Mouse (Mus musculus) heart, postnatal 0 days (tissue): ENCODE results near the gene Edar. TPM values are rescaled to one million over a fixed set of nuclear protein-coding genes. Genes with fewer than 3 reads are reported as not detected.

Experiments
- ATAC-seq: fragments of 200-750 bp; cut with Nextera tagmentation; 2 replicates; pipeline ENCODE4 v1.8.0; 2017; ENCODE audit warnings: low read depth, moderate number of reproducible peaks, moderate library complexity; ENCODE audit not compliant: insufficient read depth
- DNase-seq: peaks from one replicate; pipeline ENCODE4 v3.0.0-alpha.2; 2016; ENCODE audit warnings: low spot score
- H3K27ac ChIP-seq: fragments of 300-500 bp; sonication (generic); 2 replicates; pipeline ENCODE4 v1.5.1; 2014; ENCODE audit warnings: low read depth, mild to moderate bottlenecking
- H3K27me3 ChIP-seq: fragments of 300-500 bp; sonication (generic); 2 replicates; pipeline ENCODE4 v1.6.1; 2014; ENCODE audit warnings: low read length, mixed read lengths; ENCODE audit not compliant: control insufficient read depth, insufficient read depth
- H3K36me3 ChIP-seq: fragments of 300-500 bp; sonication (generic); replicated peaks from 2 replicates; pipeline ENCODE4 v1.6.1; 2014; ENCODE audit warnings: low read length, mixed read lengths; ENCODE audit not compliant: control insufficient read depth, insufficient read depth
- H3K4me1 ChIP-seq: fragments of 300-500 bp; sonication (generic); 2 replicates; pipeline ENCODE4 v1.6.1; 2014; ENCODE audit warnings: antibody characterized with exemption; ENCODE audit not compliant: control insufficient read depth, insufficient read depth
- H3K4me2 ChIP-seq: fragments of 300-500 bp; sonication (generic); 2 replicates; pipeline ENCODE4 v1.6.1; 2014; ENCODE audit warnings: low read depth, mild to moderate bottlenecking, low read length, moderate library complexity
- H3K4me3 ChIP-seq: fragments of 300-500 bp; sonication (generic); 2 replicates; pipeline ENCODE4 v1.5.1; 2014; ENCODE audit warnings: low read depth, low read length
- H3K9ac ChIP-seq: fragments of 300-500 bp; sonication (generic); replicated peaks from 2 replicates; pipeline ENCODE4 v1.6.1; 2014; ENCODE audit warnings: low read depth, low read length, mixed read lengths
- H3K9me3 ChIP-seq: fragments of 300-500 bp; sonication (generic); replicated peaks from 2 replicates; pipeline ENCODE4 v1.6.1; 2016; ENCODE audit warnings: low read length; ENCODE audit not compliant: control insufficient read depth
- CTCF ChIP-seq: IDR thresholded peaks from 2 replicates; pipeline ENCODE4 v1.5.1; 2016; ENCODE audit warnings: antibody characterized with exemption, control low read depth, low read depth
- EP300 ChIP-seq: IDR thresholded peaks from 2 replicates; pipeline ENCODE4 v1.6.1; 2016; ENCODE audit warnings: antibody characterized with exemption, low read depth
- WGBS: fragments of 180-500 bp; shearing (Covaris S2); extraction: QIAGEN DNeasy Blood & Tissue Kit; methylation state at CpG from one replicate; pipeline ENCODE4 v1.1.7; 2014; 5-methylcytosine and 5-hydroxymethylcytosine counted together
- polyA plus RNA-seq: library from polyadenylated mRNA; unstranded; fragments of >200 nt; fragmentation: Nextera tagmentation; extraction: Ambion mirVana; gene quantifications from 2 replicates; pipeline ENCODE4 v1.2.1, GENCODE M21; 2015
- total RNA-seq: library from RNA; depleted of rRNA; stranded (reverse); fragments of >200 nt; gene quantifications from 2 replicates; pipeline ENCODE4 v1.2.3, GENCODE M21; 2014; ENCODE audit warnings: low replicate concordance

Gene Edar
- total and polyA plus RNA-seq, 2 experiments from 2014 or later, result not detected

DNA sequence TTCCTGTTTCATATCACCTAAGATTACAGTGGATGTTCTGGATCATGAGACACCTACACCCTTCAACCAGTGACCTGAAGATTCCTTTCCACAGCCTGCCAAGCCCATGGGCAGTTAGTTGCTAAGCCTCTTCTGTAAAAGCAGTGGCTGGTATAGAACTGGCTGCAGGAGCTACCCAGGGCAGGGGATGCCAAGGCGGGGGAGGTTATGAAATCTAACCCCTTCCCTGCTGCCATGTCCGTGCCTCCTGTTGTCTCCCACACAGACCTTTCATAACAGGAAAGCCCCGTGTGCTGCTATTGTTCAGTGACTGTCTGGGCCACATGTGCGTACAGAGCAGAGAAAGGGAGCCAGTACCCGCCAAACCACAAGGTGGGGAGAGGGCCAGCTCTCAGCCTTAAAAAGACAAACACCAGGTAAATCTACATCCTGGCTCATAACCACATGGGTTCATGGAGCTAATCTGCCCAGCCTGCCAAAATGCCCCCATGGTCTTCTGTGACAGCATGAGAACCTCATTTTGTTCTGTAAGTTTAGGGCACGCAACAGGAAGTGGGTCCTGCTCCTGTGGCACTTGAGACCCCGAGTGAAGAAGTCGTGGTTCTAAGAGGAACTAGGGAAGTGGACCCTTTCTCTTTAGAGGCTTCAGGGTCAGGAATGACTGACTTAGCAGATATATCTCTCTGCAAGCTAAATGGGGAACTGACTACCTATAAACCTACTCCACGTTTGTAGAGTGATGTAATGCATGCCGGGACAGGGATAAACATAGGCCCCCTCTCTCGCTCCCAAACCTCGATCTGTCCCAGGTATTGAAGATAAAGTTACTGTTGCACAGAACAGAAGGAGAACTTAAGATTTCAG is 50.4 kb downstream of the Edar start:
- Histone ChIP-seq H3K9me3 (no peaks in the 10 kb centered on the region), H3K9ac (no peak overlapping the region), H3K27me3 (no peaks in the 10 kb centered on the region), H3K27ac (no peak overlapping the region), H3K4me2 (no peak overlapping the region), H3K4me1 (no peaks in the 10 kb centered on the region), H3K36me3 (no peaks in the 10 kb centered on the region), H3K4me3 (no peak overlapping the region)
- no peak for DNase-seq
- 37% methylated on average over 12 of the region's 12 CpGs for WGBS
- TF ChIP-seq EP300, result no peak
- TF ChIP-seq CTCF, result no peak
- no peak for ATAC-seq

DNA sequence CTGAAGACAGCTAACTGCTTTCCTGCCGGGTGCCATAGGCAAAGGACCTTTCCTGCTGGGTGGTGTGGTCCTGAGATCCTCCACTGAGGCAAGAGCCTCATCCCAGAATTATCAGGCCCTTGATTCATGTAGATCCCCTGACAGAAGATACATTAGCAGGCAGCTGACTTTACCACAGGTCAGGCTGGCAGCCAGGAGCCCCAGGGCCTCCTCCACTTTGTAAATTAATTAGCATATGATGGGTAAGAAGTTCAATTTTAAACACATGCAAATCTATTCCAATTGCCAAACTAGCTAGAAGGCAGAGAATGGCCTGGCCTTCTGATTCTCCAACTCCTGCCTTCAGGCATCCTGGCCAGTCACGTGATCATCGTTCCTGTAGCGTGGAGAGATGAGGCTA is 56.2 kb downstream of the Edar start:
- no peak overlapping the region for H3K9ac ChIP-seq
- no peak for TF ChIP-seq EP300
- TF ChIP-seq CTCF, result no peak
- H3K27me3 ChIP-seq, result no peaks in the 10 kb centered on the region
- no peak overlapping the region for H3K4me2 ChIP-seq
- ATAC-seq (no peak), DNase-seq (no peak)
- H3K27ac ChIP-seq, result no peak overlapping the region
- WGBS, result 91% methylated on average over 4 of the region's 4 CpGs
- no peaks in the 10 kb centered on the region for H3K9me3 ChIP-seq
- H3K4me1 ChIP-seq, result no peaks in the 10 kb centered on the region
- no peak overlapping the region for H3K4me3 ChIP-seq
- H3K36me3 ChIP-seq, result no peaks in the 10 kb centered on the region

DNA sequence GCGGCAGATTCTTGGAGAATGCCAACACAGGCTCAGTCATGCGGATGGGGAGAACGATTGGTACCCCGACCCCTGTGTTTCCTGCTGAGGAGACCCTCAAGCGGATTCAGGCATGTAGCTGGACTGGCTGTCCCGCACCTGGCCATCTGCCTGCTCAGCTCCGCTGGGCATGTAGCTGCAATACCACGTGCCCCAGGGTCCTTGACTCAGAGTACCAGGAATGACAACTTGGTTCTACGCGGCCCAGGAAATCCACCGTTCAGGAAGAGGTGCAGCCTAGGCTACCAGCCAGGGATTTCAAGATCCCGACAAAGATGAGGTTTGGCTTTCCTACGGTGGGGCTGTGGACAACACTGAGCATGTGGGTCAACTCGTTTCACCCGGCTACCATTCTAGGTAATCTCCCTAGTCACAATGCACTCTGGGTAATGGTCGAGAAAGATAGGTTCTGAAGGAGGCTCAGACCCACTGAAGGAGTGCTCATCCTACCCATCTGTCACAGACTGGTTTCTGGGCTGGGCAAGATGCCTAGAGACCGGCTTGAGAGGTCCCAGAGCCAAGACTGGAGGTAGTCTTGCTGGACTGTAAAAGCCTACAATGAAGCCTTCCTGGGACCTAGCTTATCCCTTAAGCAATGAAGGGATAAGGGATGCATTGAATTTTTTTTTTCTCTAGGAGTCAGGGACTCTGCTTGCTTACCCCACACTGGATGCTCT is 56.8 kb downstream of the Edar start:
- TF ChIP-seq EP300, result no peak
- no peak for TF ChIP-seq CTCF
- 85% methylated on average over 17 of the region's 17 CpGs for whole genome bisulfite sequencing

DNA sequence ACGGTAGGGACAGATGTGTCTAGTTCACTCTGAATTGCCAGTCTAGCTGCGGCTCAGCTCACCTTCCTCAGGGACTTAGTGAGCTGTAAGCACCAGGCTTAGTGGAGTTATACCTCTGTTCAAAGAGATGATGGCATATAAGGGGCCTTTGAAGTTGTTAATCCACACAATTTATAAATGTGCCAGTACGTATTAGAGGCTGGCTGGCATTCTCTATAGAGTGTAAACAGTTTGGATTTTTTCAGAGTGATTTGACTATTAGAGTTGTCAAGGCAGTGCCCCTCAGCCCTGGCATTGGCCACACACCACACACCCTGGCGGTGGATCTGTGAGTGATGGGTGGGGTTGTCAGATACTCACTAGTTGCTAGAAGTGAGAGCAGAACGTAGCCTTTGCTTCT is 58.9 kb downstream of the Edar start:
- ATAC-seq, result no peak
- Histone ChIP-seq H3K36me3 (no peaks in the 10 kb centered on the region), H3K27ac (no peak overlapping the region), H3K27me3 (no peaks in the 10 kb centered on the region), H3K9ac (no peak overlapping the region), H3K4me3 (no peak overlapping the region), H3K4me2 (no peak overlapping the region), H3K9me3 (no peaks in the 10 kb centered on the region), H3K4me1 (no peaks in the 10 kb centered on the region)
- 81% methylated on average over 5 of the region's 5 CpGs for WGBS
- TF ChIP-seq EP300, result no peak
- no peak for TF ChIP-seq CTCF
- no peak for DNase-seq

More for the DNA sequence above, 56.8 kb downstream of the Edar start:
- Histone ChIP-seq H3K9me3 (no peaks in the 10 kb centered on the region), H3K27ac (no peak overlapping the region), H3K4me2 (no peak overlapping the region), H3K27me3 (no peaks in the 10 kb centered on the region), H3K4me3 (no peak overlapping the region), H3K9ac (no peak overlapping the region), H3K4me1 (no peaks in the 10 kb centered on the region), H3K36me3 (no peaks in the 10 kb centered on the region)
- ATAC-seq (no peak), DNase-seq (no peak)

GRCm38 (mm10) chr10:58614601-58615000 is 60.9 kb downstream of the Edar start:
- 81% methylated on average over 6 of the region's 6 CpGs for WGBS
- Histone ChIP-seq H3K4me2 (no peak overlapping the region), H3K27ac (no peak overlapping the region), H3K4me3 (no peak overlapping the region), H3K9me3 (no peaks in the 10 kb centered on the region), H3K4me1 (no peaks in the 10 kb centered on the region), H3K36me3 (no peaks in the 10 kb centered on the region), H3K27me3 (no peaks in the 10 kb centered on the region), H3K9ac (no peak overlapping the region)
- ATAC-seq, result no peak
- TF ChIP-seq CTCF (no peak), EP300 (no peak)
- DNase-seq, result no peak
